Mouse (Mus musculus) intestine, embryonic 14.5 days (tissue): ENCODE results near the gene Gm49388. TPM values are rescaled to one million over a fixed set of nuclear protein-coding genes. Genes with fewer than 3 reads are reported as not detected.
A peak's percentile ranks its signal among the peaks of the same experiment; 100 is the strongest.

Experiments used
- ATAC-seq: fragments of 200-750 bp; cut with Nextera tagmentation; replicated peaks from 2 replicates; pipeline ENCODE4 v1.8.0; 2017; ENCODE audit warnings: low read depth, moderate number of reproducible peaks, moderate TSS enrichment, moderate library complexity; ENCODE audit not compliant: low FRiP score, low TSS enrichment
- DNase-seq: peaks from one replicate; pipeline ENCODE4 v3.0.0-alpha.2; 2018; ENCODE audit warnings: low spot score
- H3K27ac ChIP-seq: fragments of 300-500 bp; sonication (generic); 2 replicates; pipeline ENCODE4 v1.5.1; 2014; ENCODE audit warnings: low read depth, mild to moderate bottlenecking, control low read depth
- H3K27me3 ChIP-seq: fragments of 300-500 bp; sonication (generic); replicated peaks from 2 replicates; pipeline ENCODE4 v1.6.1; 2014; ENCODE audit warnings: low read length, control low read depth; ENCODE audit not compliant: control insufficient read depth, insufficient read depth
- H3K36me3 ChIP-seq: fragments of 300-500 bp; sonication (generic); 2 replicates; pipeline ENCODE4 v1.6.1; 2014; ENCODE audit warnings: low read length, control low read depth; ENCODE audit not compliant: control insufficient read depth, insufficient read depth
- H3K4me1 ChIP-seq: fragments of 300-500 bp; sonication (generic); replicated peaks from 2 replicates; pipeline ENCODE4 v1.6.1; 2014; ENCODE audit warnings: low read length, control low read depth, mixed read lengths; ENCODE audit not compliant: control insufficient read depth, insufficient read depth
- H3K4me2 ChIP-seq: fragments of 300-500 bp; sonication (generic); 2 replicates; pipeline ENCODE4 v1.6.1; 2014; ENCODE audit warnings: low read length
- H3K4me3 ChIP-seq: fragments of 300-500 bp; sonication (generic); 2 replicates; pipeline ENCODE4 v1.5.1; 2014; ENCODE audit warnings: low read depth, low read length, control low read depth, mixed read lengths
- H3K9ac ChIP-seq: fragments of 300-500 bp; sonication (generic); 2 replicates; pipeline ENCODE4 v1.6.1; 2014; ENCODE audit warnings: mild to moderate bottlenecking, low read length
- H3K9me3 ChIP-seq: fragments of 300-500 bp; sonication (generic); 2 replicates; pipeline ENCODE4 v1.6.1; 2016; ENCODE audit warnings: low read length, control low read depth; ENCODE audit not compliant: control insufficient read depth
- WGBS: fragments of 180-500 bp; shearing (Covaris S2); extraction: QIAGEN DNeasy Blood & Tissue Kit; methylation state at CpG from one replicate; pipeline ENCODE4 v1.1.7; 2014; 5-methylcytosine and 5-hydroxymethylcytosine counted together
- polyA plus RNA-seq: library from polyadenylated mRNA; unstranded; fragments of >200 nt; fragmentation: Nextera tagmentation; extraction: Ambion mirVana; gene quantifications from 2 replicates; pipeline ENCODE4 v1.2.1, GENCODE M21; 2014

The Gm49388 gene
- polyA plus RNA-seq, 1 experiment from 2014 or later, result 0.43 TPM

DNA sequence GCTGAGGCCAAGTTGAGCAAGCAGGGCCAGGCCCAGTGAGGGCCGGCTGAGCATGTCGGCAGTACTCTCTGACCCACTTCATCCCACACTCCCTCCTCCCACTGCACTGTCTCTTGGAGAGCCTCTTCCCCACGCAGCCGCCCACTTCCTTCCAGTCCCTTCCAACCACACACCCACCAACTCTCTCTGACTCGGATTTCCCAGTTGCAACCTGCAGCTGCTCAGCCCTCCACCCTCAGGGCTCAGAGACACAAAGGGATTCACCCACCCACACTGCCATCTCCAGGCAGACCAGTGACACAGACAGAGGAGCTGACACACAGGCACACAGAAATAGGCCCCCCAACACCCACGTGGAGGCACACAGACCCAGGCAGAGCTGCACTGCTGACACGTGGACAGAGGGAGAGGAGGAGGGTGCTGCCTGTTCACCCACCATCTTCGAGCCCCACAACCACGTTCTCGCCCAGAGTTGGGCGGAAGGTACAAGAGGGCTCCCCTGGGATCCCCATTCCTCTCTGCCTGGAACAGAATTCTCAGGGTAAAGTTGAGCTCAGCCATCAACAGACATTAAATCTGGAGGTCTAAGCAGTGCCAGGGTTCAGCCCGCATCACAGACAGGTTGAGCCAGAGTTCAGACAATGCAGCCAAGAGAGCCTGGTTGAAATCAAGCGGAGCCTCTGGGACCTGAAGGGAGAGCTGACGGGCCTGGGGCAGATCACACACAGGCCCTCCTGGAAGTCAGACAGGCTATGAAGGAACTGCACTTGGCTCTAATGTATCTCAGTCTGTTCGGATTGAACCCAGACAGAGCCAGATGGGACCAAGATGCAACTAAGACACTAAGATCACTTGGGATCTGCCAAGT is 30.8 kb downstream of the Gm49388 start:
- 0 out of 2 replicates have a peak, but pooled peaks have one; percentile 14 for ATAC-seq
- H3K27ac ChIP-seq, result peak overlapping the region; percentile 59

DNA sequence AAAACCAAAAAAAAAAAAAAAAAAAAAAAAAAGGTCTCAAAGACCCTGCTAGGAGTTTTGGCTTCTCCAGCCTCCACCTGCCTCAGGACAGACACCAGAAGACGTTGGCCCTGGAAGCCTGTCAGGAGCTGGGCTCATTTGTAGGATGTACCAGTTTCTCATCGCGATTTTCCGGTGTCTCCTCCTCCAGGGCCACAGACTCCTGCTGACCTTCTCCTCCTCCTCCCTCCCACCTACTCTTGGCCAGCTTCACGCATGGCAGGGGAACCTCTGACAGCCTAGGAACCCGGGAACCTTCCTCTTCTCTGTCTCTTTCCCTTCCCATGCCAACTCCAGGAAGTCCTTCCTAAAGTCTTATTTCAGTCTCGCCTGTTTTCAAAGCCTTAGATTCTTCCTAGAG is 31.6 kb downstream of the Gm49388 start:
- H3K27me3 ChIP-seq, result no peaks in the 10 kb centered on the region
- no peak overlapping the region for H3K4me3 ChIP-seq
- H3K36me3 ChIP-seq, result 0 out of 2 replicates have a peak, but pooled peaks cover 5% of the 10 kb centered on the region
- DNase-seq (no peak), ATAC-seq (no peak)
- no peaks in the 10 kb centered on the region for H3K9me3 ChIP-seq
- no peak overlapping the region for H3K27ac ChIP-seq
- 75% methylated on average over 7 of the region's 7 CpGs for WGBS
- peaks cover 8% of the 10 kb centered on the region; the same call in 1 of the 2 replicates for H3K4me1 ChIP-seq
- no peak overlapping the region for H3K9ac ChIP-seq
- H3K4me2 ChIP-seq, result no peak overlapping the region

More for the DNA sequence above, 30.8 kb downstream of the Gm49388 start:
- H3K27me3 ChIP-seq, result no peaks in the 10 kb centered on the region
- H3K4me2 ChIP-seq, result no peak overlapping the region
- H3K4me3 ChIP-seq, result no peak overlapping the region
- WGBS, result 51% methylated on average over 15 of the region's 15 CpGs
- no peak overlapping the region for H3K9ac ChIP-seq
- H3K9me3 ChIP-seq, result no peaks in the 10 kb centered on the region
- H3K36me3 ChIP-seq, result 0 out of 2 replicates have a peak, but pooled peaks cover 5% of the 10 kb centered on the region
- no peak for DNase-seq
- H3K4me1 ChIP-seq, result peaks cover 6% of the 10 kb centered on the region; the same call in 1 of the 2 replicates

DNA sequence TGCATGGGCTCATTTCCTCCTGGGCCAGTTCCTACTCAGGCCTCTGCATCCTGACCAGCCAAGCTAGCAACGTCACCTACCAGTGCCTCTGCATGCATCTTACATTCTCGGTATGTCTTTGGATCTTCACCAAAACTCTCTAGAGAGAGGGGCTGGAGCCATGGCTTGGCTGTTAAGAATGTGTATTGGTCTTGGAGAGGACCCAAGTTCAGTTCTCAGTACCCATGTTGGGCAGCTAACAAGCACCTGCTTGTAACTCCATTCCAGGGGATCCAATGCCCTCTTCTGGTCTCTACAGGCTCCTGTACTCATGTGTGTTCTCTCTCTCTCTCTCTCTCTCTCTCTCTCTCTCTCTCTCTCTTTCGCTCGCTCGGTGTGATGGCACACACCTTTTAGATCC is 32.4 kb downstream of the Gm49388 start:
- 85% methylated on average over 5 of the region's 5 CpGs for WGBS
- H3K9me3 ChIP-seq, result no peaks in the 10 kb centered on the region
- peaks cover 8% of the 10 kb centered on the region; the same call in 1 of the 2 replicates for H3K4me1 ChIP-seq
- H3K4me3 ChIP-seq, result no peak overlapping the region
- H3K27me3 ChIP-seq, result no peaks in the 10 kb centered on the region
- 0 out of 2 replicates have a peak, but pooled peaks cover 5% of the 10 kb centered on the region for H3K36me3 ChIP-seq
- no peak overlapping the region for H3K4me2 ChIP-seq
- ATAC-seq, result no peak
- no peak overlapping the region for H3K9ac ChIP-seq
- no peak overlapping the region for H3K27ac ChIP-seq
- DNase-seq, result no peak

DNA sequence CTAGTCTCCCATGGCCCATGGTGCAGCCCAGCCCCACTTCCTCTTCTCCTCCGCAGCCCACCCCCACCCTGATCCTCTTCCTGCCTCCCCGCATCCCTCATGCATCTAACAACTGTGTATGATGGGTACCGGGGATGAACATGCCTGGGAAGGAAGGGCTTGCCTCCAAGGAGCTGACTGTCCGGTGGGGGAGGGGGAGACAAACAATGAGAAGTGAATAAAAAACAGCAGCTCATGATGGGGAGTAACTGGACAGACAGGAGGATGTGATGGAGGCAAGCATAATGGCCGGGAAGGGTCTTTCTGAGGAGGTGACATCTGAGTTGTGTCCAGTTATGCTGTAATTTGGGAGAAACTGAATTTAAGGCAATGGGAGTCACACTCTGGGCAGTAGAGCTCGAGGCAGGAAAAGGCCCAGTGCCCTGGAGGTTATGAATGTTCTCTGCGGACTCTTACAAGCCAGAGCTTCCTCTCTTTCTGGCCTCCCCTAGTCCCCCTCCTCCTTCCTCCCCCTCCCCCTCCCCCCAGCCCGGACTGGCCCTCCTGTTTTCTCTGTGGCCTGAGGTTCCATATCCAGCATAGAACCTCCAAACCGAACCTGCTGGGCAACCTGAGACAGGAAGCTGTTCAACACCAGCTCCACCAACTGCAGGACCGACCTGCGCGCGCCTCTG is 35.6 kb downstream of the Gm49388 start:
- Histone ChIP-seq H3K27me3 (no peaks in the 10 kb centered on the region), H3K9me3 (no peaks in the 10 kb centered on the region), H3K9ac (no peak overlapping the region), H3K36me3 (no peaks in the 10 kb centered on the region), H3K4me2 (no peak overlapping the region), H3K4me3 (no peak overlapping the region), H3K27ac (peak overlapping the region; percentile 14; the same call in 1 of the 2 replicates), H3K4me1 (peaks cover 18% of the 10 kb centered on the region)
- 55% methylated on average over 13 of the region's 13 CpGs for WGBS
- no peak for ATAC-seq
- no peak for DNase-seq

DNA sequence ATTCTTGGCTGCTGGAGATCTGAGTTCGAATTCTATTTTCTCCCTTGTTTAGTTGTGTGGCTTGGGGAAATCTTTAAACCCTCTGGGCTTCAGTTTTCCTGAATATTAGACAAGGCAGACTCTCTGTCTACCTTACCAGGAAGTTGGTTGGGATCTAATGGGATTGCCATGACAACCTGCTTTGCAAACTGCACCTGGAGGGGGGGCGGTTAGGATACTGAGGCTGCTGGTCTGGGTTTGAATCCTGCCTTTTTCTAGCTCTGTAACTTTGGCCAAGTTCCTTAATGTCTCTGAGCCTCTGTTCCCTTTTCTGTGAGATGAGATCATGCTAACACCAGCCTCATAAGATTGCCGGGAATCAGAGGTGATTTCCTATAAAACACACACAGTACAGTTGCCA is 37.1 kb downstream of the Gm49388 start:
- Histone ChIP-seq H3K27ac (no peak overlapping the region), H3K4me2 (no peak overlapping the region), H3K9me3 (no peaks in the 10 kb centered on the region), H3K9ac (no peak overlapping the region), H3K4me3 (no peak overlapping the region), H3K4me1 (peaks cover 18% of the 10 kb centered on the region), H3K27me3 (no peaks in the 10 kb centered on the region), H3K36me3 (no peaks in the 10 kb centered on the region)
- DNase-seq, result no peak
- 88% methylated on average over 3 of the region's 3 CpGs for WGBS
- ATAC-seq, result no peak

DNA sequence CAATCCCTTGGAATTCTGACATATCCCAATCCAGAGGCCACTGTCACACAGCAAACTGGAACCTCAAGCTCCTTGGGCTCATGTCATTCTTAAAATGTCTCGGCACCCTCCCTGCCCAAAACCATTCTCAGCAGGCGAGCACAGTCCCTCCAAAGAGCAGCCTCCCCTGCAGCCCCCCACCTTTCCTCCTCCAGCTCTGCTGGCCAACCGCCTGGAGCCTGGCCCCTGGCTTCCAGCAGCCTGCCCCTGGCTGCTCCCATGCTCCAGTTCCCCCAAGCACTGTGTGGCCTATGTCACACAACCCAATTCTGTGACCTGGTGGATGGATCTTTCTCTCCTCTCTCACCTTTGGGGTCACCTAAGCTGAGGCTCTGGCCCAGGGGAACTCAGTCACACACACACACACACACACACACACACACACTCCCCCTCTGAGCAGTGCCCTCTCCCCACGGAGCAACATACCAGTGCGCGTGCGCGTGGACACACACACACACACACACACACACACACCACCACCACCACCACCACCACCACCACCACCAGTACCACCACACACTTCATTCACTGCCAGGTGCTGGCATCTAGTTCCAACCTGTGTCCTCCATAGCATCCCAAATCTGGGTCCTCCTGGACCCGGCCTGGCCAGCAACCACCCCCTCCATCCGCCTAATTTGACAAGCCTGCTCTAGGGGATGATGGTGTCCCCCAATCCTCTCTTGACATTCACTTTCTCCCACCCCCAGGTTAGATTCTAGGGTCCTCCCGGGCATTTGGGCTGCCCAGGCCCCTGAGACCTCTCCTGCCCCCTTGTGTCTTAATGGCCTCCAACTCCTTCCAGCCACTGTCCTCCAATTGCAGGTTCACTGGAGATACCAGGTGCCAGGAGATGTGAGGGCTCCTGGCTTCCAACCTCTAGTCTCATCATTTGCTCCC is 38.1 kb downstream of the Gm49388 start:
- ATAC-seq, result peak; percentile 1; the same call in 1 of the 2 replicates
- 65% methylated on average over 11 of the region's 11 CpGs for WGBS

DNA sequence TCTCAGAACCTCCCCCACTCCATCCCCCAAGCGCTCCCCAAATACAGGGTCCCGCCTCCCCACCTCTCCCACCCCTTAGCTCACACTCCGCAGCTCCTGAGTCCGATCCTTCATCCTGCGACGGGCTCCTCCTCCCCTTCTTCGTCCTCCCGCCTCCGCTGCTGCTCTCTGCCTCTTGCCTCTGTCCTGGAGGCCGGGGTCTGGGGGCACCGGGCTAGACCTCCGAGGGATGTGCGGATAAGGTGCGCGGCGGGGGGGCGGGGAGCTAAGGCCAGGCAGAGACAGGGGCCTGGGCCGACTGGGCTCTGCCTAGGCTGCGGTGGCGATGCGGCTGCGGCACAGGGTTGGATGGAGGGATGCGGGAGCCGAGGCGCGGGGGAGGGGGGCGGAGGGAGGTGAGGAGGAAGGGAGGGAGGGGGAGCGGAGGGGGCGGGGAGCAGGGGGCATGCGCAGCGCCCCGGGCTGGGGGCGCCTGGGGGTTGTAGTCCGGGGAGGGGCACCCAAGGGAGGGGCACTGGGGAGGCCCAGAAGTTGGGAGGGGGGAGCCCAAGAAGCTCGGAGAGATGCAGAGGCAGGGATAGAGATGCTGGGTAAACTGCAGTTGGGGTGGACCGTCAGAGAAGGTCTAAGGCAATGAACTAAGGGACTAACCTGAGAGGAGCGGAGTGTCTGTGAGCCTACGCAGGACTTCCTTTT is 38.9 kb downstream of the Gm49388 start, which contains the start of the genes Stx4a and Stx1b:
Gene Stx4a, plus strand, starts transcription at position 119 of the 696 bp plus-strand sequence.
Gene Stx1b, minus strand, starts transcription at position 374 of the 696 bp plus-strand sequence.
- H3K27me3 ChIP-seq, result no peaks in the 10 kb centered on the region
- H3K27ac ChIP-seq, result 0 out of 2 replicates have a peak within 1 kb of the TSS, but pooled peaks have one; percentile 33

More for the DNA sequence above, 38.1 kb downstream of the Gm49388 start:
- peaks cover 18% of the 10 kb centered on the region for H3K4me1 ChIP-seq
- 0 out of 2 replicates have a peak overlapping the region, but pooled peaks have one; percentile 33 for H3K27ac ChIP-seq
- no peaks in the 10 kb centered on the region for H3K9me3 ChIP-seq
- no peaks in the 10 kb centered on the region for H3K36me3 ChIP-seq
- DNase-seq, result no peak
- no peaks in the 10 kb centered on the region for H3K27me3 ChIP-seq
- peak overlapping the region; percentile 68 for H3K4me3 ChIP-seq
- peak overlapping the region; percentile 60 for H3K4me2 ChIP-seq
- H3K9ac ChIP-seq, result peak overlapping the region; percentile 57

More for the DNA sequence above, 38.9 kb downstream of the Gm49388 start, which contains the start of the genes Stx4a and Stx1b:
- H3K36me3 ChIP-seq, result no peaks in the 10 kb centered on the region
- 5% methylated on average over 35 of the region's 38 CpGs for WGBS
- peak within 1 kb of the TSS; percentile 68 for H3K4me3 ChIP-seq
- DNase-seq (peak; percentile 72), ATAC-seq (peak; percentile 63)
- H3K4me1 ChIP-seq, result peaks cover 18% of the 10 kb centered on the region
- peak within 1 kb of the TSS; percentile 57 for H3K9ac ChIP-seq
- H3K9me3 ChIP-seq, result no peaks in the 10 kb centered on the region
- H3K4me2 ChIP-seq, result peak within 1 kb of the TSS; percentile 60
